Mouse (Mus musculus): Measurements from ENCODE around the gene Mapk3.

DNA sequence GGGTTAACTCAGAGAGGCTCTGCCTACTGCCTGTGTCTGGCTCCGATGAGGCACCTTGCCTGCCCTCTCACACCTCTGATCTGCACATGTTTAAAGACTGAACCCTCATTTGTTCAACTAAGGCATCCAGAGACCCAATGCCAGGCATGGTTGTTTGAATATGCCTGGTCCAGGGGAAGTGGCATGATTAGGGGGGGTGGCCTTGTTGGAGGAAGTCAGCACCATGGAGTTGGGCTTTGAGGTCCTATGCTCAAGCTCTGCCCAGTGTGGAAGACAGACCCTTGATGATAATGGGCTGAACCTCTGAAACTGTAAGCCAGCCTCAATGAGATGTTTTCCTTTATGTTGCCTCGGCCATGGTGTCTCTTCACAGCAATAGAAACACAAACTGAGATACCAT lies 13.9 kb downstream of the Mapk3 start:
- no peak for TF ChIP-seq CTCF (IDR thresholded peaks at IDR 0.05; ENCODE audit: control insufficient read depth, insufficient read depth, insufficient replicate concordance, low read depth, low read length)
- TF ChIP-seq POLR2A (IDR thresholded peaks at IDR 0.05; ENCODE audit: control insufficient read depth, low read depth, low read length), result no peak

Measured in testis, adult 2 months (tissue).